Mouse (Mus musculus): ENCODE results near the gene Elovl7. TPM values are rescaled to one million over a fixed set of nuclear protein-coding genes. Genes with fewer than 3 reads are reported as not detected.

The Elovl7 gene
- polyA plus RNA-seq, 1 experiment from 2014 or later, result 2.5 TPM

GRCm38 (mm10) chr13:108284312-108284711 lies 70.1 kb downstream of the Elovl7 start:
- Histone ChIP-seq H3K27ac (ENCODE audit: low read length) (no peak overlapping the region), H3K4me2 (ENCODE audit: low read depth, low read length) (no peak overlapping the region), H3K9ac (ENCODE audit: low read depth, low read length) (no peak overlapping the region), H3K9me3 (replicated peaks; ENCODE audit: control insufficient read depth, low read length) (no peaks in the 10 kb centered on the region), H3K27me3 (ENCODE audit: control insufficient read depth, insufficient read depth, low read depth, low read length) (no peaks in the 10 kb centered on the region), H3K4me3 (ENCODE audit: low read depth, low read length) (no peak overlapping the region), H3K4me1 (ENCODE audit: control insufficient read depth, low read depth, low read length) (no peaks in the 10 kb centered on the region), H3K36me3 (ENCODE audit: control insufficient read depth, insufficient read depth) (no peaks in the 10 kb centered on the region)
- no peak for ATAC-seq (ENCODE audit: low read depth)
- WGBS (ENCODE audit: insufficient replicate concordance), result 67% methylated on average over 2 of the region's 2 CpGs

- H3K9me3 ChIP-seq (replicated peaks; ENCODE audit: control insufficient read depth, low read length), result no peaks in the 10 kb centered on the region
- H3K4me1 ChIP-seq (ENCODE audit: control insufficient read depth, low read depth, low read length), result peaks cover 4% of the 10 kb centered on the region
- no peak overlapping the region for H3K27ac ChIP-seq (ENCODE audit: low read length)
- no peak overlapping the region for H3K4me2 ChIP-seq (ENCODE audit: low read depth, low read length)
- ATAC-seq (ENCODE audit: low read depth), result no peak
- no peaks in the 10 kb centered on the region for H3K36me3 ChIP-seq (ENCODE audit: control insufficient read depth, insufficient read depth)
- no peak overlapping the region for H3K4me3 ChIP-seq (ENCODE audit: low read depth, low read length)
- no peak overlapping the region for H3K9ac ChIP-seq (ENCODE audit: low read depth, low read length)
- 14% methylated on average over 3 of the region's 3 CpGs for WGBS (ENCODE audit: insufficient replicate concordance)
- H3K27me3 ChIP-seq (ENCODE audit: control insufficient read depth, insufficient read depth, low read depth, low read length), result no peaks in the 10 kb centered on the region
Measured at GRCm38 (mm10) chr13:108287953-108288352, 73.7 kb downstream of the Elovl7 start.

GRCm38 (mm10) chr13:108289436-108289835 lies 75.2 kb downstream of the Elovl7 start:
- H3K4me3 ChIP-seq (ENCODE audit: low read depth, low read length), result no peak overlapping the region

DNA sequence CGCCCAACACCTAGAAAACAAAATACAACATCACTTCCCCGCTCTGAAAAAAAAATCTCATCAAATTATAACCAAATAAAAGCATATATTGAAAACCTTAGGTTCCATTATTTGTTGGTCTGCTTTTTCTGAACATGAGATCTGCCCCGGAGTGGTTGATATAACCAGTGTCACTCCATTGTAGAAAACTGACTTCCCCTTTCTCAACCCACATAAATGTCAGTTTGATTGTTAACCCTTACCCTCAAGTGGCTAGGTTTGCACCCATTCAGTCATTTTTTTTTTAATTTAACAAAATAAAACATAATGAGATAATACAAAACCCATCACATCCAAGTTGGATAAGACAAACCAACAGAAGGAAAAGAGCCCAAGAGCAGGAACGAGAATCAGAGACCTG lies 76.1 kb downstream of the Elovl7 start:
- no peaks in the 10 kb centered on the region for H3K36me3 ChIP-seq (ENCODE audit: control insufficient read depth, insufficient read depth)
- peaks cover 4% of the 10 kb centered on the region for H3K4me1 ChIP-seq (ENCODE audit: control insufficient read depth, low read depth, low read length)
- H3K27me3 ChIP-seq (ENCODE audit: control insufficient read depth, insufficient read depth, low read depth, low read length), result no peaks in the 10 kb centered on the region
- no peak overlapping the region for H3K4me2 ChIP-seq (ENCODE audit: low read depth, low read length)
- no peak for ATAC-seq (ENCODE audit: low read depth)
- H3K4me3 ChIP-seq (ENCODE audit: low read depth, low read length), result no peak overlapping the region
- H3K27ac ChIP-seq (ENCODE audit: low read length), result no peak overlapping the region
- WGBS (ENCODE audit: insufficient replicate concordance), result 43% methylated on average over 4 of the region's 4 CpGs
- no peaks in the 10 kb centered on the region for H3K9me3 ChIP-seq (replicated peaks; ENCODE audit: control insufficient read depth, low read length)
- H3K9ac ChIP-seq (ENCODE audit: low read depth, low read length), result no peak overlapping the region

More at GRCm38 (mm10) chr13:108289436-108289835, 75.2 kb downstream of the Elovl7 start:
- H3K9ac ChIP-seq (ENCODE audit: low read depth, low read length), result no peak overlapping the region
- 48% methylated on average over 3 of the region's 3 CpGs for WGBS (ENCODE audit: insufficient replicate concordance)
- ATAC-seq (ENCODE audit: low read depth), result no peak
- H3K27ac ChIP-seq (ENCODE audit: low read length), result no peak overlapping the region
- no peaks in the 10 kb centered on the region for H3K27me3 ChIP-seq (ENCODE audit: control insufficient read depth, insufficient read depth, low read depth, low read length)
- H3K4me2 ChIP-seq (ENCODE audit: low read depth, low read length), result no peak overlapping the region
- H3K36me3 ChIP-seq (ENCODE audit: control insufficient read depth, insufficient read depth), result no peaks in the 10 kb centered on the region
- H3K4me1 ChIP-seq (ENCODE audit: control insufficient read depth, low read depth, low read length), result peaks cover 4% of the 10 kb centered on the region
- H3K9me3 ChIP-seq (replicated peaks; ENCODE audit: control insufficient read depth, low read length), result no peaks in the 10 kb centered on the region

- ATAC-seq (ENCODE audit: low read depth), result peak; percentile 73
- H3K36me3 ChIP-seq (ENCODE audit: control insufficient read depth, insufficient read depth), result no peaks in the 10 kb centered on the region
- no peaks in the 10 kb centered on the region for H3K9me3 ChIP-seq (replicated peaks; ENCODE audit: control insufficient read depth, low read length)
- peak overlapping the region; percentile 68 for H3K27ac ChIP-seq (ENCODE audit: low read length)
- no peaks in the 10 kb centered on the region for H3K27me3 ChIP-seq (ENCODE audit: control insufficient read depth, insufficient read depth, low read depth, low read length)
- peak overlapping the region; percentile 69 for H3K4me2 ChIP-seq (ENCODE audit: low read depth, low read length)
- WGBS (ENCODE audit: insufficient replicate concordance), result 3% methylated on average over 12 of the region's 12 CpGs
- H3K4me1 ChIP-seq (ENCODE audit: control insufficient read depth, low read depth, low read length), result peaks cover 10% of the 10 kb centered on the region
- peak overlapping the region; percentile 19; the same call in 1 of the 2 replicates for H3K9ac ChIP-seq (ENCODE audit: low read depth, low read length)
- H3K4me3 ChIP-seq (ENCODE audit: low read depth, low read length), result peak overlapping the region; percentile 48
Measured at GRCm38 (mm10) chr13:108297350-108298093, 83.3 kb downstream of the Elovl7 start.

DNA sequence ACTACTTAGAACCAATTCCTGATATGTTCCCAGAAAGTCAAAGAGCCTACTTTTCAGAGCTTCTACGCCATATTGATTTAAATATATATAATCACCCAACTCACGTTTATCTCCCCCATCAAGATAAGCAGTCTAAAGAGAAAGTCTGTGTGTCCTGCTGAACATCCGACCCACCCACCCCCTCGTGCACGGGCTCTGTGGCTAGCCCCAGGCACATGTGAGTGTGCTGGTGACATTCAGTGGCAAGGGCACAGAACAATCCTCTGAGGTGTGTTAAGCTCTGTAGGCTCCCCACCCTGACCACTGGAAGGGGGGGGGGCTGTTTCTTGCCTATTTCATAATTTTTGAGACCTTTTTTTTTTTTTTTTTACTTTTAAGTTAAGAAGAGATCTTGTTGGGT lies 84.0 kb downstream of the Elovl7 start:
- no peak overlapping the region for H3K4me3 ChIP-seq (ENCODE audit: low read depth, low read length)
- no peak overlapping the region for H3K9ac ChIP-seq (ENCODE audit: low read depth, low read length)
- 23% methylated on average over 5 of the region's 5 CpGs for WGBS (ENCODE audit: insufficient replicate concordance)
- H3K4me1 ChIP-seq (ENCODE audit: control insufficient read depth, low read depth, low read length), result peaks cover 10% of the 10 kb centered on the region
- H3K27ac ChIP-seq (ENCODE audit: low read length), result no peak overlapping the region
- no peaks in the 10 kb centered on the region for H3K9me3 ChIP-seq (replicated peaks; ENCODE audit: control insufficient read depth, low read length)
- ATAC-seq (ENCODE audit: low read depth), result no peak
- H3K27me3 ChIP-seq (ENCODE audit: control insufficient read depth, insufficient read depth, low read depth, low read length), result no peaks in the 10 kb centered on the region
- H3K36me3 ChIP-seq (ENCODE audit: control insufficient read depth, insufficient read depth), result no peaks in the 10 kb centered on the region
- no peak overlapping the region for H3K4me2 ChIP-seq (ENCODE audit: low read depth, low read length)

DNA sequence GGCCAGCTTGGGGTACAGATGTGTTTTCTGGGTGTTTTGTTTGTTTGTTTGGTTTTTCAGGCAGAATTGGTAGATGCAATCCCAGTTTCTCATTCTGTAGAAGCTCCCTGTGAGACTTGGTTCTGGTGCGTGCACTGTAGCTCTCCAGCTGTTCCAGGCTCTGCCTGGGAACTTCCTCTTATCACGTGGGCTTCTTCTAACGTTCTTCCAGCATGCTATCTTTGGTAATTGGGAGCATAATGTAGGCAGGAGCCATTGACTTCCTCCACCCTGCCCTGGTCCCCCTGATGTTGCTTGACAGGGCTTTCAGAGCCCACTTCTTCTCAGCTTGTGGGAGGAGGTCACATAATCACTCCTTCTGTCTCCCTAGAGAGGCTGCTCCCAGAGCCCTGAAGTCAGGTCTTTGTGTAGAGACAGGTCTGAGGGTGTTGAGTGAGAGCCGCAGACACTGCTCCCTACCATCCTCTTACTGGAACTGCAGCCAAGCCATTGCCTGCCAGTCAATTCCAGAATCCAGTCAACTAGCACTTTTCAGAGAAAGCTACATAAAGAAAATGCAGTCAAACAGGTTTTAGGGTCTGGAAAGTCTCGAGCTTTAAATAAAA lies 86.2 kb downstream of the Elovl7 start:
- Histone ChIP-seq H3K9me3 (replicated peaks; ENCODE audit: control insufficient read depth, low read length) (no peaks in the 10 kb centered on the region), H3K36me3 (ENCODE audit: control insufficient read depth, insufficient read depth) (no peaks in the 10 kb centered on the region), H3K4me1 (ENCODE audit: control insufficient read depth, low read depth, low read length) (peaks cover 10% of the 10 kb centered on the region), H3K27me3 (ENCODE audit: control insufficient read depth, insufficient read depth, low read depth, low read length) (no peaks in the 10 kb centered on the region), H3K9ac (ENCODE audit: low read depth, low read length) (no peak overlapping the region), H3K4me3 (ENCODE audit: low read depth, low read length) (no peak overlapping the region), H3K27ac (ENCODE audit: low read length) (no peak overlapping the region), H3K4me2 (ENCODE audit: low read depth, low read length) (no peak overlapping the region)
- WGBS (ENCODE audit: insufficient replicate concordance), result 14% methylated on average over 5 of the region's 5 CpGs
- no peak for ATAC-seq (ENCODE audit: low read depth)

- Histone ChIP-seq H3K4me2 (ENCODE audit: low read depth, low read length) (no peak overlapping the region), H3K9me3 (replicated peaks; ENCODE audit: control insufficient read depth, low read length) (no peaks in the 10 kb centered on the region)
- 75% methylated on average over 7 of the region's 7 CpGs for WGBS (ENCODE audit: insufficient replicate concordance)
Measured at GRCm38 (mm10) chr13:108301411-108301810, 87.2 kb downstream of the Elovl7 start.

DNA sequence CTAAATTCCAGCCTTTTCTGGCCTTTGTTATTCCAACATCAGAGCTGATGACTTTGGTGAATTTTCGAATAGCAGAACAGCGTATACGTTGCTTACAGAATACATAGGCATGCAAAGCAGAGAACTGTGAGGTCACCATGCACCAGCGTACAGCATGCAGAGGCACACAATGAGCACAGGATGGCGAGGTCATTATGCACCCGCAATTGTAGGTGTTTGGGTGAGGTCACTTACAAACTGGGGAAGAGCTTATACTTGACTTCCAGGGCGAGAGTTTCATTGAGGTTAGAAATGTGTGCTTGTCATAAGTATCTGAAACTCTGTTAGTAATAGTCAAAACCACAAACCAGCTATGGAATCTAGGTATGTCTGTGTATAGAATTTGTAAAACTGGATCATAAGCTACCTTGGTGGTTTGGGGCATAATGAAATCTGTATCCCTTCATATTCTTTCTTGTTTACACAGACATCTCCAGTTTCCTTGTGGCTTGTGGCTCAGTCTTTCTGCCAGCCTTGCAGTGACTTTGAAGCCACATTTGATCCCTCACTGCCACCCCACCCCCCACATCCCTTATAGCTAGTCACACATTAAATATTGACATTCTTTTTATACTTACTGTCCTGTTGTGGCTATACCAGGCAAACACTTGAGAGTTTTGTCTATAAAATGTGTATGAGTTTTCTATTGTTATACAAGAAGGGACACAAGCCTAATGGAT lies 88.9 kb downstream of the Elovl7 start:
- H3K27me3 ChIP-seq (ENCODE audit: control insufficient read depth, insufficient read depth, low read depth, low read length), result no peaks in the 10 kb centered on the region
- no peaks in the 10 kb centered on the region for H3K4me1 ChIP-seq (ENCODE audit: control insufficient read depth, low read depth, low read length)
- no peak overlapping the region for H3K4me3 ChIP-seq (ENCODE audit: low read depth, low read length)
- no peak overlapping the region for H3K4me2 ChIP-seq (ENCODE audit: low read depth, low read length)
- H3K9me3 ChIP-seq (replicated peaks; ENCODE audit: control insufficient read depth, low read length), result no peaks in the 10 kb centered on the region
- no peak for ATAC-seq (ENCODE audit: low read depth)
- H3K36me3 ChIP-seq (ENCODE audit: control insufficient read depth, insufficient read depth), result no peaks in the 10 kb centered on the region
- no peak overlapping the region for H3K27ac ChIP-seq (ENCODE audit: low read length)
- 64% methylated on average over 7 of the region's 7 CpGs for WGBS (ENCODE audit: insufficient replicate concordance)
- no peak overlapping the region for H3K9ac ChIP-seq (ENCODE audit: low read depth, low read length)

More at GRCm38 (mm10) chr13:108301411-108301810, 87.2 kb downstream of the Elovl7 start:
- H3K36me3 ChIP-seq (ENCODE audit: control insufficient read depth, insufficient read depth), result no peaks in the 10 kb centered on the region
- no peak overlapping the region for H3K4me3 ChIP-seq (ENCODE audit: low read depth, low read length)
- H3K27ac ChIP-seq (ENCODE audit: low read length), result no peak overlapping the region
- H3K4me1 ChIP-seq (ENCODE audit: control insufficient read depth, low read depth, low read length), result peaks cover 10% of the 10 kb centered on the region
- no peaks in the 10 kb centered on the region for H3K27me3 ChIP-seq (ENCODE audit: control insufficient read depth, insufficient read depth, low read depth, low read length)
- no peak for ATAC-seq (ENCODE audit: low read depth)
- H3K9ac ChIP-seq (ENCODE audit: low read depth, low read length), result no peak overlapping the region

All from liver, embryonic 16.5 days (tissue).